Mouse (Mus musculus) heart, embryonic 11.5 days (tissue): ENCODE results near the gene Bahcc1. TPM values are rescaled to one million over a fixed set of nuclear protein-coding genes. Genes with fewer than 3 reads are reported as not detected.
A peak's percentile ranks its signal among the peaks of the same experiment; 100 is the strongest.

ENCODE experiments used
- ATAC-seq: fragments of 200-750 bp; cut with Nextera tagmentation; replicated peaks from 2 replicates; pipeline ENCODE4 v1.8.0; 2017; ENCODE audit warnings: moderate library complexity; ENCODE audit not compliant: insufficient number of reproducible peaks, low FRiP score, low TSS enrichment
- H3K27ac ChIP-seq: fragments of 300-500 bp; sonication (generic); 2 replicates; pipeline ENCODE4 v1.5.1; 2014; ENCODE audit warnings: mild to moderate bottlenecking, low read depth, low read length
- H3K27me3 ChIP-seq: fragments of 300-500 bp; sonication (generic); 2 replicates; pipeline ENCODE4 v1.6.1; 2014; ENCODE audit warnings: mild to moderate bottlenecking, low read length, mixed read lengths; ENCODE audit not compliant: control insufficient read depth, insufficient read depth
- H3K36me3 ChIP-seq: fragments of 300-500 bp; sonication (generic); 2 replicates; pipeline ENCODE4 v1.6.1; 2014; ENCODE audit warnings: mild to moderate bottlenecking, low read length, moderate library complexity, mixed read lengths; ENCODE audit not compliant: control insufficient read depth, insufficient read depth
- H3K4me1 ChIP-seq: fragments of 300-500 bp; sonication (generic); 2 replicates; pipeline ENCODE4 v1.6.1; 2014; ENCODE audit warnings: low read length; ENCODE audit not compliant: control insufficient read depth, insufficient read depth
- H3K4me2 ChIP-seq: fragments of 300-500 bp; sonication (generic); 2 replicates; pipeline ENCODE4 v1.6.1; 2014; ENCODE audit warnings: mild to moderate bottlenecking, moderate library complexity
- H3K4me3 ChIP-seq: fragments of 300-500 bp; sonication (generic); 2 replicates; pipeline ENCODE4 v1.5.1; 2014; ENCODE audit warnings: low read depth, low read length
- H3K9ac ChIP-seq: fragments of 300-500 bp; sonication (generic); 2 replicates; pipeline ENCODE4 v1.6.1; 2014; ENCODE audit warnings: mild to moderate bottlenecking, low read depth, low read length, moderate library complexity
- H3K9me3 ChIP-seq: fragments of 300-500 bp; sonication (generic); replicated peaks from 2 replicates; pipeline ENCODE4 v1.6.1; 2016; ENCODE audit warnings: low read length; ENCODE audit not compliant: control insufficient read depth
- WGBS: fragments of 180-500 bp; shearing (Covaris S2); extraction: QIAGEN DNeasy Blood & Tissue Kit; methylation state at CpG from one replicate; pipeline ENCODE4 v1.1.7; 2014; ENCODE audit not compliant: insufficient replicate concordance; 5-methylcytosine and 5-hydroxymethylcytosine counted together
- polyA plus RNA-seq: library from polyadenylated mRNA; unstranded; fragments of >200 nt; fragmentation: Nextera tagmentation; extraction: Ambion mirVana; gene quantifications from 2 replicates; pipeline ENCODE4 v1.2.1, GENCODE M21; 2014

Bahcc1 gene
- polyA plus RNA-seq, 1 experiment from 2014 or later: 9.1 TPM

DNA sequence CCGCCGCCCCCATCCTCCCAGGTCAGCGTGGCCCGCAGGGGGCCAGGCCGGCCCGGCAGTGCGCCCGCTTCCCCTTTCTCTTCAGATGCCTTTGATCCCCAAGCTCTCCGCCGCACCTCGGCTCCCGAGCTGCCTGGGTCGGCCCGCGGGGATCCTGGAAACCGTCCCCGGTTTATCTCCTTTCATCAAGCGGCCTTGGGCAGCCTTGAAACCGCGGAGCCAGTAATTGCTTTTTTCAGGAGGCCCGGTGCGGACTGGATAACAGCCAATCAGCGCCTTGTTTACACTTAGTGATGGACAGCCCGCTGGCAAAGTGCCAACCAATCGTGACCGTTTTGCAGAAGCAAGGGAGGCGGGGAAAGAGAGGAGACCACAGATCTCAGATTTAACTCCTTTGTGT, 1.4 kb upstream of the Bahcc1 start:
- ATAC-seq: peak; percentile 70
- H3K4me2 ChIP-seq: peak overlapping the region; percentile 100
- WGBS: 1% methylated on average over 27 of the region's 27 CpGs
- no peaks in the 10 kb centered on the region for H3K36me3 ChIP-seq
- peak overlapping the region; percentile 97 for H3K27ac ChIP-seq
- H3K4me1 ChIP-seq: peaks cover 41% of the 10 kb centered on the region
- no peaks in the 10 kb centered on the region for H3K9me3 ChIP-seq
- H3K4me3 ChIP-seq: peak overlapping the region; percentile 96
- peak overlapping the region; percentile 99 for H3K9ac ChIP-seq
- H3K27me3 ChIP-seq: no peaks in the 10 kb centered on the region

DNA sequence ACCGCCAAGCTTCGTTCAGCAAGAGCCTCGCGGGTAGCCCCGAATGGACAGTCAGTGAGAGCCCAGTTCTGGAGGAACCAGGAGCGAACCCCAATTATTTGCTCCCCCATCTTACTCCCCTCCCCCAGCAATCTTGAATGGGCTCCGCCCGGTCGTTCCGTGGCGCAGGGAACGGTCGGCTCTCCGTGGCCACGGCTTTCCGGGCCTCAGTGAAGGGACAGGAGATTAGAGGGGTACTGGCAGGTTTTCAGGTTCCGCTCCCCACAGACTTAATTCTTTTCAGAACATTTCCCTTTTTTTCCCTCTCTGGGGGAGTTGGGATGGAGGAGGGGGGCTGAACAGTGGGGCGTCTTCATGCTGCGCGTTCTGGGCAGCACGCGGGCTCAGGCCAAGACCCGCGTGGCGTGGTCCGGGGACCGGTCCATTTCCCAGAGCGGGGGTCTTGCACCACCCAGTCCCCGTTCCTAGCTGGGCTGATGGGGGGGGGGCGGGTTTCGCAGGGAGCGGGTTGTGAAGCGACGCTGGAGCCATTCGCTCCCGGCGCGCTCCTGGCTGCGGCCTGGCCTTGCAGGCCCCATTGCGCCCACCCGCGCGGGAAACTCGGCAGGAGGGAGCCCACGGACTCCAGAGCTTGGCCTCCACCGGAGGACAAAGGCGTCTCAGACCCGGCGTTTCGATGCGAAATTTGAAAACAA, 841 bp downstream of the Bahcc1 start:
- peaks cover 20% of the 10 kb centered on the region for H3K4me1 ChIP-seq
- no peak for ATAC-seq
- peak overlapping the region; percentile 74 for H3K27ac ChIP-seq
- H3K4me2 ChIP-seq: peak overlapping the region; percentile 100
- H3K9ac ChIP-seq: peak overlapping the region; percentile 100
- no peaks in the 10 kb centered on the region for H3K36me3 ChIP-seq
- H3K27me3 ChIP-seq: peaks cover 5% of the 10 kb centered on the region
- no peaks in the 10 kb centered on the region for H3K9me3 ChIP-seq
- H3K4me3 ChIP-seq: peak overlapping the region; percentile 78
- WGBS: under 1% methylated on average over 51 of the region's 51 CpGs

DNA sequence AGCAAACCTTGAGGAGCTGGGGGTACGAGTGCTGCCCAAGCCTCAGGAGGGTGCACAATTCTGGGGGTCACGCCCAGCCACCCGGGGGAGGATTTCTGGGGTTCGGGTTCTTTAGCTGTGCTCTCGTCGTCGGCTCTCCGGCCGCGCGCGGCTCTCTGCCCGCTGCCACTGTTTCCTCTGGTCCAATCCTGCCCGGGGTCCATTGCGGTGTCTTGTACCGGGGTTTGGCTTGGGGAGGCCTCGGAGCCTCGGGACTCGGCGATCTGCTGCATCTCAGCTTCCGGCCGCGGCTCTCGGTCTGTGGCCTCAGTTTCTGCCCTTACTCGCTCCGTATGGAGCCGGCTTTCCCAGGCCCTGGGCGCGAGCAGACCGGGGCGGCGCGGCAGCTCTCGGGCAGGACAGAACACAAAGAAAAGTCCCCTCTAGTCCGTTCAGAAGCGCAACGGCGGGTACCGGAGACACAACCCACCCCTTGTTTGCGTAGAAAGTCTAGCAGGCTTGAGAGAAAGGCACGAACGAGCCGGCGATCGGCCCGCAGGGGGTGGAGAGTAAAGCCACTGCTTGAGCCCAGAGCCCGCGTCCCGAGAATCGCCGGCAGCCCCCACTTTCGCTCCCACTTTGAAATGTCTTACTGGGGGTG, 1.5 kb downstream of the Bahcc1 start:
- H3K9ac ChIP-seq: peak overlapping the region; percentile 100
- no peaks in the 10 kb centered on the region for H3K36me3 ChIP-seq
- peak overlapping the region; percentile 78 for H3K4me3 ChIP-seq
- under 1% methylated on average over 50 of the region's 52 CpGs for WGBS
- peak overlapping the region; percentile 100 for H3K4me2 ChIP-seq
- H3K27ac ChIP-seq: peak overlapping the region; percentile 74
- H3K9me3 ChIP-seq: no peaks in the 10 kb centered on the region
- H3K4me1 ChIP-seq: peaks cover 20% of the 10 kb centered on the region
- ATAC-seq: no peak
- peaks cover 5% of the 10 kb centered on the region for H3K27me3 ChIP-seq

DNA sequence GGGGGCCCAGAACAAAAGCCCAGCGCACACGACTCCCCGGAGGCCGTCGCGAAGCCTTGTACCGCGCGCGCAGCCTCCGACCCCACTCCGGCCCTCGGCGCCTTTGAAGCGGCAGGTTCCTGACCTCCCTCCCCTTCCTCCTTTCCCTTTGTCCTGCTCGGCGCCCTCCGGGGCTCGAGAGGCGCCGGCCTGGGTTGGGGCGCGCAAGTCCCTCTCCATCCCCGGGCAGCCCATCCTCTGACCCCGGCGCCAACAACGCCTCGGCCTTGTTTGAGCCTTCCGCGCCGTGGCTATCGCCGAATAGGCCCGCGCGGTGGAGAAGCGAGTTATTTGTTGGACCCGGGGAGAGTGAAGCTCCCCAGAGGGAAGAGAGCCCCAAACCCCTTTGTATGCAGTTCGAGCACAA, 2.0 kb downstream of the Bahcc1 start:
- H3K27me3 ChIP-seq: peaks cover 5% of the 10 kb centered on the region
- peak overlapping the region; percentile 100 for H3K4me2 ChIP-seq
- no peaks in the 10 kb centered on the region for H3K9me3 ChIP-seq
- no peak for ATAC-seq
- H3K36me3 ChIP-seq: no peaks in the 10 kb centered on the region
- peak overlapping the region; percentile 78 for H3K4me3 ChIP-seq
- peaks cover 21% of the 10 kb centered on the region for H3K4me1 ChIP-seq
- under 1% methylated on average over 39 of the region's 39 CpGs for WGBS
- H3K9ac ChIP-seq: peak overlapping the region; percentile 100
- H3K27ac ChIP-seq: peak overlapping the region; percentile 74

DNA sequence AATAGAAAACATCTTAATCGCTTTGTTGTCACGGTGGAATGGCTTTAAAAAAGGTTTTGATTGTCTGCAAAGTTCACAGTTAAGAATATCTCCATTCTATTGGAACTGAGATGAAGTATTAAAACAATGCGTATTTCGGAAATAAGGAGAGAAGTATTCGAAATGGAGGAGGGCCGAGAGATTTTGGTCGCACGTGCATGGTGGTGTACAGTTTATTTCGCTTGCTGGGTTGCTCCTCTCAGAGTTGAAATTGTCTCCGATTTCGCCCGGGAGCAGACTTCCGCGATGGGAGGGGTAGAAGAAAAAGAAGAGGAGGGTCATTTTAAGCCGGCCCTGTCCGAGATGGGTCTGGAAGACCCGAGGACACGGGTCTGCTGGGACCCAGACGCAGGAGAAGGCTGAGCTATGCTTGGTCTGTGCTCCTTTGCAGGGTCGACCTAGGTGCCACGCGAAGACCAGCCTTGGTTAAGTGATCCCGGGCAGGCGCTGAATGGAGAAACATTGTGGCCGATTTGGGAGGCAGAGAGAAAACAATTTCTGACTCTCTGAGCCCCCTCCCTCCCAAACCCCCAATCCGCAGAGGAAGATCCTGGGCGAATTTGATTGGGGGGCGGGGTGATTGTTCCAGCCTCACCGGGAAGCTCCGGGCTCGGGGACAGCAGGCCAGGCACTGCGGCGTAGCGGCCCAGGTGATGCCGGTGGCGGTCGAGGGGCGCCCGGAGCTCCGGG, 2.8 kb downstream of the Bahcc1 start:
- Histone ChIP-seq H3K4me1 (peaks cover 26% of the 10 kb centered on the region), H3K27me3 (peaks cover 5% of the 10 kb centered on the region), H3K9ac (peak overlapping the region; percentile 99), H3K4me2 (peak overlapping the region; percentile 100), H3K4me3 (peak overlapping the region; percentile 78), H3K36me3 (no peaks in the 10 kb centered on the region), H3K9me3 (no peaks in the 10 kb centered on the region), H3K27ac (peak overlapping the region; percentile 94)
- ATAC-seq: no peak
- WGBS: under 1% methylated on average over 37 of the region's 40 CpGs

DNA sequence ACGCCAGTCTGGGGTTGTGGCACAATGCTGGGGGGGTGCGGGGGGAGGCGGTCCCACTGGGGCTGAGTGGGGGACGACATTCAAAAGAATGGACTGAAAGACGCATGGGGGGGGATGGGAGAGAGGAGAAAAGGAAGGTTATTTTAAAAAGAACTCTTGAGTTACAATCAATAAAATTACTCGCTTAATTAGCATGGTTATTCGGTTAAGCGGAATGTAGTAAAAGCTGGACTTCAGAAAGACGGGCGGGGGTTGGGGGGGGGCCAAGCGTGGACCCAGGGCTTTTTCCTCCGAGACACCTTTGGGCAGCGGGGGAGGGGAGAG, 3.3 kb downstream of the Bahcc1 start:
- H3K9me3 ChIP-seq: no peaks in the 10 kb centered on the region
- peak overlapping the region; percentile 100 for H3K4me2 ChIP-seq
- no peaks in the 10 kb centered on the region for H3K36me3 ChIP-seq
- H3K9ac ChIP-seq: peak overlapping the region; percentile 99
- peaks cover 31% of the 10 kb centered on the region for H3K4me1 ChIP-seq
- no peak for ATAC-seq
- H3K27ac ChIP-seq: peak overlapping the region; percentile 94
- WGBS: 0% methylated on average over 13 of the region's 13 CpGs
- peaks cover 5% of the 10 kb centered on the region for H3K27me3 ChIP-seq
- peak overlapping the region; percentile 78 for H3K4me3 ChIP-seq

DNA sequence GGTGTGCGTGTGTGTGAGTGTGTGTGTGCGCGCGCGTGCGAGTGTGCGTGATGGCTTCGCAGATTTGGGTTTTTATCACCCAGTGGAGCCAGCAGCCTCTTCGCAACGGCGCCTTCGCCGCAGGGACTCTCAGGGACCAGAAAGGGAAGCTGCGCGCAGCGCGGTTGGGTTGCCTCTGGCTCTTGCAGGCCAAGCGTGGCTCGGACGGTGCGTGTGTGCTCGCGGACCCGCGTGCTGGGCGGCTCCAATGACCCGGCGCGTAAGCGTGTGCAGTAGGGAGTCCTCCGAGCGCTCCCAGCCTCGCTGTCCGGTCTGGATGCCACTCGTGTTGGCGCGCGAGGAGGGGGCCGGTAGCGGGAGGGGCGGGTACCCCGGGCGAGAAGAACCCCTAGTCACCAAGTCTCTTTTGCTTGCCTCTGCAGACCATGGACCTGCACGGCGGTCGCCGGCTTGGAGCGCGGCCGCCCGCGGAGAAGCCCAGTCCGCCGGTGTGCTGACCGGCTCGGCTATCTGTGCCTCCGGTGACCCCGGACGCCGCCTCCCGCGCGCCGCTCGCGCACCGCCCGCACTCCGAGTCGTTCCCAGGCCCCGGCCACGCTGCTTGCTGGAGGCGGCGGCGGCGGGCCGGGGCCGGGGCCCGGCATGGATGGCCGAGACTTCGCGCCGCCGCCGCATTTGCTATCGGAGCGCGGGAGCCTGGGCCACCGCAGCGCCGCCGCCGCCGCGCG, 3.9 kb downstream of the Bahcc1 start:
- ATAC-seq: no peak
- Histone ChIP-seq H3K9me3 (no peaks in the 10 kb centered on the region), H3K27me3 (peaks cover 5% of the 10 kb centered on the region), H3K4me2 (peak overlapping the region; percentile 100), H3K9ac (peak overlapping the region; percentile 99), H3K4me3 (peak overlapping the region; percentile 78), H3K36me3 (no peaks in the 10 kb centered on the region), H3K27ac (peak overlapping the region; percentile 94), H3K4me1 (peaks cover 36% of the 10 kb centered on the region)
- under 1% methylated on average over 75 of the region's 96 CpGs for WGBS
